Mouse (Mus musculus): Measurements from ENCODE around the gene E330017A01Rik. TPM values are rescaled to one million over a fixed set of nuclear protein-coding genes. Genes with fewer than 3 reads are reported as not detected.
"Not testable (repeated sequence)": the region's sequence is repeated elsewhere in the genome, so short reads cannot be mapped to it uniquely, and the experiment has no call there.

The E330017A01Rik gene
- not detected in 2 replicates for total RNA-seq (2021)
- long read RNA-seq, experiment 1, result 0 reads
- long read RNA-seq, experiment 2, result 0 reads

GRCm38 (mm10) chr16:58638689-58639175 lies at the start of gene E330017A01Rik:
E330017A01Rik (minus strand) TSS chr16:58638739.
- no peak for DNase-seq

GRCm38 (mm10) chr16:58685548-58686537 lies 47.3 kb upstream of the E330017A01Rik start:
- DNase-seq, result no peak

GRCm38 (mm10) chr16:58684537-58684936 lies 46.0 kb upstream of the E330017A01Rik start:
- DNase-seq, result no peak

- no peak for DNase-seq
These were observed 45.4 kb upstream of the E330017A01Rik start for GRCm38 (mm10) chr16:58683911-58684310.

DNA sequence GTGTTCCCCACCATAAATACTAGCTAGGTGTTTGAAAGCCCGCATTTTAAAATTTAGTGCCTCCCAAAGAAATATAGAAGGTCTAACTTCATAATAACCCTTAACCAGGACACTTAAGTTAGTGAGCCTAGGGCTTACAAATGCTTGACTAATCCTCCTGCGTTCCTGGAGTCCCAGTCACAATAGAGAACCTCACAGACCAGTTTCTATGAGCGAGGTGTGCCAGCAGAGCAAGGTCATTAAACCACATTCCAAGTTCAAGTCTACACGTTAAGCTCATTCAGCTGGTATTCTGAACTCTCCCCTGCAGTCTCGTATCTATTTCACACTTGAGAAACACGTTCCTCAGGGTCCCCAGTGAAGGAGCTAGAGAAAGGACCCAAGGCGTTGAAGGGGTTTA lies 44.3 kb upstream of the E330017A01Rik start:
- no peak for DNase-seq

GRCm38 (mm10) chr16:58682046-58682445 lies 43.5 kb upstream of the E330017A01Rik start:
- no peak for DNase-seq

- no peak for DNase-seq
These were observed 40.1 kb upstream of the E330017A01Rik start for GRCm38 (mm10) chr16:58678660-58679059.

DNA sequence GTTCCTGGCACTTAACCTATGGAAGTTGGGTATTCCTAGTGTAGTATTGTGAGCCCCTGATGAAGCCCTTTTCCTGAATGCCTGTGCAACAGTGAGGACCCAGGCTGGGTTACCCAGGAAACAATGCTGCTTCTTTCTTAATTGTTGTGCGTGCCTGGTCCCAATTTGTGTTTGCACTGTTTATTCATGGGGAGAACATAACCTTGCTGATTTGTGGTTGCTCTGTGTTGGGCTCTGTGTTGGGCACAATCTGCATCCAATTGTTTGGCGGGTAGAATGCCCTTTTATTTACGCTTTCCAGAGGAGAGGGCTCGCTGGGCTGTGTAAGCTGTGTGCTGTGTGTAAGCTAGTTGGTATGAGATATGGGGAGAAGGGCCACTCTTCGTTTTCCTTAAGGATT lies 39.0 kb upstream of the E330017A01Rik start:
- no peak for DNase-seq

DNA sequence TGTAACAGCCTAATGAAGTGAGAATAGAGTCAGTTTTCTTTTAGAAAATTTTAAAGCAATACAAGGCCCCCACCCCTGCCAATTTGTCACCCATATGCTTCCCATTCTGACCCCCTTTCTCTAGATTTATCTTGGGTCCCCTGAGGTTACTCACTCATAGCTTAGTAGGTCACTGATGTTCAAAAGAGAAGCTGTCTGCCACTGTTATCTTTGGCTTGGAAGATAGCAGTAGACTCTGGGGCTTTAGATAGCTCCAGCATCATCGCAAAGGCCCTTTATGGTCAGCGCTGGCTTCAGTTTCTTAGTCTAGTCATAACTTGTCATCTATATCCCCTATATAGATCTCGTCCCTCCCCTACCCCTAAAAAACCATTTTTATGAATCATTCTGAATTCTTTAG lies 38.1 kb upstream of the E330017A01Rik start:
- no peak for DNase-seq

DNA sequence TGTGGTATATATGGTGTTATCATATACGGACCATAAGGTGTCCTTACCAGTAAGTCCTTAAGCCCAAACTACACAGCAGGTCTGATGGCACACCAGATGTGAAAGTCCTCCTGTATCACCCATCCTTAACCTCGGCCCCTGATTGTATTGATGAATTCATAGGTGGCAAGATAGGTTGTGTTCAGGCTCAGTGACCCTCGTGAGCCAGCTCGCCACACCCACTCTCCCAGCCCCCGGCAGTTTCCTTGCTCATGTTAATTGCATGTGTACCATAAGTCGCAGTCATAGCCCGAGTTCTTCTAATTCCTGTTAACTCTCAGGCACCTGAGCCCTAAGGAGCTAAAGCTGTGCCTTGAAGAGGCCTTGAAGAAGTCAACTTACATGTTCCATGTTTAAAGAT lies 37.6 kb upstream of the E330017A01Rik start:
- DNase-seq, result no peak

- DNase-seq, result no peak
These were observed 36.7 kb upstream of the E330017A01Rik start for GRCm38 (mm10) chr16:58675256-58675655.

- DNase-seq, result no peak
These were observed 35.4 kb upstream of the E330017A01Rik start for GRCm38 (mm10) chr16:58673811-58674410.

DNA sequence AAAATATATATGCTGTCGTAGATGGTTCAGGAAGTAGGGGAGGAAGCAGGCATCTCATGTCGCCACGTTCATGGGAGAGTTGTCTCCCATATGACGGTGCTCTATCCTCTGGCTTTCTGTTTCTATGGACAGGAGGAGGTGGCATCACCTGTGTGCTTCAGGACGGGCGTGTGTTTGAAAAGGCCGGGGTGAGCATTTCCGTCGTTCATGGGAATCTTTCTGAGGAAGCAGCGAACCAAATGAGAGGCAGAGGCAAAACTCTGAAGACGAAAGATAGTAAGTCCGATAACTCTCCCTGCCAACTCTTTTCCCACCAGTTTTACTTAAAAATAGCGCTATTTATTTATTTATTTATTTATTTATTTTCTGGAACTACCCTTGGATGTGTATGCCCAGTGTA lies 33.9 kb upstream of the E330017A01Rik start:
- DNase-seq, result no peak

GRCm38 (mm10) chr16:58671212-58671985 lies 32.9 kb upstream of the E330017A01Rik start:
- DNase-seq, result no peak

GRCm38 (mm10) chr16:58670643-58671042 lies 32.1 kb upstream of the E330017A01Rik start:
- no peak for DNase-seq

- peak; percentile 86 for DNase-seq
These were observed 31.5 kb upstream of the E330017A01Rik start, which contains the start of gene Cpox for GRCm38 (mm10) chr16:58669917-58670630. Cpox (plus strand) TSS chr16:58670292.

DNA sequence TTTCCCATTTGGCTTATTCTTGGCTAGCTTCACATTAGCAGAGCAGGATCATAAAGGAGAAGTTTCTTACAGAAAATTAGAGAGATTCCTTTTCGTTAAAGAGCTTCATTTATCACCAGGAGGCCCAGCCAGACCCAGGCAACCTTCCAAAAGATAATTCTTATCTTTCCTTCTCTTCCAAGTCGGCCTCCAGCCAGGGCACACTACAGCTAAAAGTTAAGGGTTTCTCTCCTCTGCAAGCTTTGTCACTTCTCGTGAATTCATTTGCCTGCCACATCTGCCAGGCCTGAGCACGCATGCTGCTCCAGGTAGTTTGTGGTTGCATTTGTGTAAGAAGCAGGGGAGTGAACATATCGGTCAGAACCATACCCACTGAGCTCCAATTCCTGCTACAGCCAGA lies 30.7 kb upstream of the E330017A01Rik start:
- peak; percentile 17 for DNase-seq

DNA sequence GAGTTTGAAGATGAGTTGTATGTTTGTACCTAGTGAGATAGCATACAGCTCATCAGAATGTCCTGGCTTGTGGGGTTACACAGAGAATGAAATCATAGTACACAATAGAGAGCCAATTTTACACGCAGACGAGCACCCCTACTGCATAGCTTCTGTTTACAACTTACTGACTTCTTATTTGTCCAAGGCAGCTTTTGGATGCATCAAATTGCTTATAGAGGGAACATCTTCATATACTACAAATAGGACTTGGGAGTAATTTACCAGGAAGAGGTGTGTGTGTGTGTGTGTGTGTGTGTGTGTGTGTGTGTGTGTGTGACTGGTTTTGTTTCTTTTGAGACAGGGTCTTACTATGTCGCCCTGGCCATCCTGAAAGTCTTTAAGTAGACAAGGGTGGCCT lies 30.0 kb upstream of the E330017A01Rik start:
- DNase-seq, result no peak

DNA sequence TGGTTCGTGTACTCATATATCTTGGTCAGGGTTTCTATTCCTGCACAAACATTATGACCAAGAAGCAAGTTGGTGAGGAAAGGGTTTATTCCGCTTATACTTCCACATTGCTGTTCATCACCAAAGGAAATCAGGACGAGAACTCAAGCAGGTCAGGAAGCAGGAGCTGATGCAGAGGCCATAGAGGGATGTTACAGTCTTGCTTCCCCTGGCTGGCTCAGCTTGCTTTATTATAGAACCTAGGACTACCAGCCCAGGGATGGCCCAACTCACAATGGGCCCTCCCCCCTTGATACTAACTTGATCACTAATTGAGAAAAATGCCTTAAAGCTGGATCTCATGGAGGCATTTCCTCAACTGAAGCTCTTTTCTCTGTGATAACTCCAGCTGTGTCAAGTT lies 28.1 kb upstream of the E330017A01Rik start:
- not testable (repeated sequence) for DNase-seq

- not testable (repeated sequence) for DNase-seq
These were observed 26.6 kb upstream of the E330017A01Rik start for GRCm38 (mm10) chr16:58665137-58665536.

DNA sequence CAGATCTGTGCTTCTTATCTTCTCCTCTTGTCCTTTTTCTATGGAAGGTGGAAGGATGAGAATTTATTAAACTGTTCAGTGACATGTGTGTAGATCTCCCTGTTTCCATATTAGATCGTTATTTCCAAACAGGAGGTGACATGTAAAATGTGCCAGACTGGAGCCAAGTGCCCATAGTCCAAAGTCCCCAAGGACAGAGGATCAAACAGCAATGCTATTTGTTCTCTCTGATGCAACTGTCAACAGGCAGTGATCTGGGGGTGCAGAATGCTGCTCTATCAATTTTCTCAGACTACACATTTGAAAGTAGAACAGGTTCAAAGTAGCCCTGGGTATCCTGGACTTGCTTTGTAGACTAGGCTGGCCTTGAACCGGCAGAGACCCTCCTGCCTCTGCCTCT lies 25.3 kb upstream of the E330017A01Rik start:
- DNase-seq, result no peak

DNA sequence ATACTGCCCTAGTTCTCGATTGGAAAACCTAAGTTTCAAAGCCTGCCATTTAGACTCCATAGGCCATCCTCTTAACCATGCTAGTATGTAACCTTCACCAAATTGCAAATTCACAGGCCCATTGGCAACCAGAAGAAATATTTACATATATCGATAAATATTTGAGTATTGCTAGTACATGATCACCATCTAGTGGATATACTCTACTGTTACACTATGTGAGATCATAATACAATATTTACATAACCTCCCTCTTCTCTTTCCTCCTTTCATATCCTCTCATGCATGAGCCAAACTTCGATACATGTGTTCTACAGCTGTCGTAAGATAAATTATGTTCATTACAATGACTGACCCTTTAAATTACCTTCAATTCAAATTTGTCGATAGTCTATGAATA lies 24.5 kb upstream of the E330017A01Rik start:
- DNase-seq, result no peak

Data from adrenal gland, postnatal 14 days (tissue).